Mouse (Mus musculus): ENCODE measurements around the gene Pld4. TPM values are rescaled to one million over a fixed set of nuclear protein-coding genes. Genes with fewer than 3 reads are reported as not detected.

Pld4 gene
- total and polyA plus RNA-seq, 3 experiments: 112 to 226 (median 149) TPM

GRCm38 (mm10) chr12:112763176-112763575 is 2.7 kb downstream of the Pld4 start:
- Histone ChIP-seq H3K36me3 (replicated peaks in 1 of 2; ENCODE audit: control insufficient read depth in 1 of 2, insufficient read depth in 1 of 2, low read length in 1 of 2) (peaks cover 42 to 52% of the 10 kb centered on the region in 2 experiments), H3K9me3 (replicated peaks; ENCODE audit: low read length) (peaks cover 10% of the 10 kb centered on the region), H3K9ac (ENCODE audit: insufficient read depth, low read depth) (no peak overlapping the region), H3K79me2 (replicated peaks; ENCODE audit: control insufficient read depth, extremely low read depth, insufficient read depth, poor library complexity, severe bottlenecking) (no peaks in the 10 kb centered on the region), H3K4me2 (ENCODE audit: insufficient read depth, low read depth, poor library complexity, severe bottlenecking) (peak overlapping the region; percentile 2; the same call in 1 of the 2 replicates), H3K4me3 (replicated peaks in 1 of 3; ENCODE audit: low read depth in 2 of 3, low read length in 2 of 3, poor library complexity in 1 of 3) (peak overlapping the region; percentile 2 to 21 (median 16)), H3K27me3 (replicated peaks) (no peaks in the 10 kb centered on the region), H3K4me1 (ENCODE audit: control insufficient read depth in 1 of 2, insufficient read depth in 2 of 2) (peaks cover 12 to 30% of the 10 kb centered on the region in 2 experiments), H3K27ac (ENCODE audit: insufficient read depth, low read depth) (no peak overlapping the region)
- in situ Hi-C loops (cut with MboI; ENCODE audit: low pct_ligation_motif_present, low pct_unique_long_range_greater_than_20kb, low sequenced_read_pairs): no loop called here
- TF ChIP-seq CHD2 (IDR thresholded peaks at IDR 0.05; ENCODE audit: low read length) (no peak), USF2 (conservative IDR thresholded peaks at IDR 0.05; ENCODE audit: low read depth, low read length) (no peak), MXI1 (IDR thresholded peaks at IDR 0.05; ENCODE audit: low read depth, low read length) (no peak), IRF4 (IDR thresholded peaks at IDR 0.05; ENCODE audit: low read depth, low read length) (no peak), HCFC1 (IDR thresholded peaks at IDR 0.05; ENCODE audit: low read depth, low read length) (no peak)
- dilution Hi-C loops (cut with MboI; ENCODE audit: extremely low pct_ligation_motif_present, extremely low pct_unique_long_range_greater_than_20kb, low sequenced_read_pairs): no loop called here
- DNase-seq (ENCODE audit: extremely low read depth): no peak

- Histone ChIP-seq H3K27ac (ENCODE audit: insufficient read depth, low read depth) (0 out of 2 replicates have a peak overlapping the region, but pooled peaks have one; percentile 3), H3K4me1 (ENCODE audit: control insufficient read depth in 1 of 2, insufficient read depth in 2 of 2) (peaks cover 12 to 30% of the 10 kb centered on the region in 2 experiments), H3K4me3 (replicated peaks in 1 of 3; ENCODE audit: low read depth in 2 of 3, low read length in 2 of 3, poor library complexity in 1 of 3) (no peak overlapping the region), H3K9ac (ENCODE audit: insufficient read depth, low read depth) (no peak overlapping the region), H3K9me3 (replicated peaks; ENCODE audit: low read length) (peaks cover 10% of the 10 kb centered on the region), H3K4me2 (ENCODE audit: insufficient read depth, low read depth, poor library complexity, severe bottlenecking) (no peak overlapping the region), H3K27me3 (replicated peaks) (no peaks in the 10 kb centered on the region), H3K79me2 (replicated peaks; ENCODE audit: control insufficient read depth, extremely low read depth, insufficient read depth, poor library complexity, severe bottlenecking) (no peaks in the 10 kb centered on the region), H3K36me3 (replicated peaks in 1 of 2; ENCODE audit: control insufficient read depth in 1 of 2, insufficient read depth in 1 of 2, low read length in 1 of 2) (peaks cover 52 to 62% of the 10 kb centered on the region in 2 experiments)
- dilution Hi-C loops (cut with MboI; ENCODE audit: extremely low pct_ligation_motif_present, extremely low pct_unique_long_range_greater_than_20kb, low sequenced_read_pairs): no loop called here
- TF ChIP-seq CTCF (conservative IDR thresholded peaks at IDR 0.05 in 1 of 2, IDR thresholded peaks at IDR 0.05 in 1 of 2; ENCODE audit: low read depth in 2 of 2, low read length in 2 of 2) (no peak), POLR2A (IDR thresholded peaks at IDR 0.05; ENCODE audit: low read depth, low read length) (no peak), ELF1 (IDR thresholded peaks at IDR 0.05; ENCODE audit: low read depth, low read length) (no peak), JUN (IDR thresholded peaks at IDR 0.05; ENCODE audit: insufficient read depth, low read depth, low read length) (no peak), CHD1 (IDR thresholded peaks at IDR 0.05; ENCODE audit: low read depth, low read length) (no peak), CHD2 (IDR thresholded peaks at IDR 0.05; ENCODE audit: low read length) (no peak), E2F4 (IDR thresholded peaks at IDR 0.05; ENCODE audit: insufficient replicate concordance, low read depth, low read length) (no peak), EP300 (IDR thresholded peaks at IDR 0.05; ENCODE audit: low read length) (no peak), SIN3A (IDR thresholded peaks at IDR 0.05; ENCODE audit: low read length) (no peak), MAZ (IDR thresholded peaks at IDR 0.05; ENCODE audit: low read depth, low read length) (no peak), UBTF (IDR thresholded peaks at IDR 0.05; ENCODE audit: low read depth, low read length) (no peak), MEF2A (IDR thresholded peaks at IDR 0.05; ENCODE audit: borderline replicate concordance, low read depth, low read length) (no peak), MYC (IDR thresholded peaks at IDR 0.05; ENCODE audit: low read depth, low read length) (no peak)
- no peak for DNase-seq (ENCODE audit: extremely low read depth)
- in situ Hi-C loops (cut with MboI; ENCODE audit: low pct_ligation_motif_present, low pct_unique_long_range_greater_than_20kb, low sequenced_read_pairs): no loop called here
Observed at GRCm38 (mm10) chr12:112764141-112764540, 3.7 kb downstream of the Pld4 start.
